Mouse (Mus musculus): ENCODE measurements around the gene Bzw2. TPM values are rescaled to one million over a fixed set of nuclear protein-coding genes. Genes with fewer than 3 reads are reported as not detected.

The Bzw2 gene
- polyA plus RNA-seq (2015; fragmentation: Nextera tagmentation; extraction: Ambion mirVana) = 75.7 and 82.1 TPM in 2 replicates

DNA sequence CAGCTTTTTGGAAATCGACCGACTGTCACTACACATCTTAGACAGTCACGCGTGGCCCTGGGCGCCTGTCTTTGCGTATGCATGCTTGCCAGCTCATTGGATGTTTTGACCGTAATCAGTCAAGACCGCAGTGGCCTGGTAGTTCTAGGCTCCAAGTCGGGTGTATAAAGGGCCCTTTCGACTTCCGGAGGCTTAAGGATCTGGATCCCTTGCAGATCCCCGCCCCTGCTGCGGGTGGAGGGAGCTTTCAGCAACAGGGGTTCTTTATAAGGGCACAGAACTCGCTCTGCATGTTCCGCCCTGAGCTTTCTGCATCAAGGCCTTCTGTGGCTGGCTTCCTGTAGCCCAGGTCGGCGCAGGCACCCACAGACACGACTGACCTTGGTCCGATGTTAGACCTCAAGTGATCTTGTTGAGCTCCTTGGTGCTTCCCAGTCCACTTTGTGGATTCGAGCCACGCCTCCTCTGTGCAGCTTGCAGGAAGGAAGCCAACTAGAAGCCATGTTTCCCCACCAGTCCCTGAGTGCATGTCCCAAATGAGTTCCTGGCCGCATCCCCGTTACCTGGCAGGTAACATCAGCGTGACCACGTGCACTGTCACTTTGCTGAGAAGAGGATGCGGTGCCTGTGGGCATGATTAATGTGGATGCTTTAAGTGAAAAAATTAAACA is at the start of gene Bzw2:
TSS of gene Bzw2 (minus strand) at position 443 of the 671 bp plus-strand sequence.

DNA sequence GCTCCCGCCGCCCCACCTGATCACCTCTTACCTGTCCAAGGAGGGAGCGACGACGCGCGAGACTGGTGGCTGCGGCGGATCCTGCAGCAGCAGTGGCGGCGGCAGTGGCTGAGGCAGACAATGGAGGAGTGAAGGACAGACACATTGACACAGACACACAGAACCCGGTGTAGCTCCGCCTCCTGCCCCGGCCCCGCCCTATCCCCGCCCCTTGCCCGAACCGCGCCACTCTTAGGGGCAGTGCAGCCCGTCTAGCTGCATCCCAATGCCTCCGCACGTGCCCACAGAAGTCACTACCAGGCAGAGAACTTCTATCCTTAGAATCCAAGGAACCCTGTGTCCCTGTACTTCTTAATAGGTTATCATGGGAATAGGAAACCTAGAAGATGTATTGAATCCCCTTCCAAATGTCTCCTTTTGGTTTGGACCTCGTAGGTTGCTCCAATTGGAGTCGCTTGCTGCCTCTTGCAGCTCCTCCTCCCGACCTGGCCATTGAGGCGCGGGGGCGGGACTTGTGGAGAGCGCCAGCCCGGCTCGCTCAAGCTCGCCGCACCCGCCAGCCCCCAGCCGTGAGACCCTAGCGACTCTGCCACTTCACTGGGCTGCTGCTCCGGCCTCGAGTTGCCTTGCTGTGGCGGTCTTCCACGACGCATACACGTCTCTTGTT is 1.1 kb downstream of the Bzw2 start, which contains the start of gene Ankmy2:
TSS of gene Ankmy2 (plus strand) at position 478 of the 667 bp plus-strand sequence.

DNA sequence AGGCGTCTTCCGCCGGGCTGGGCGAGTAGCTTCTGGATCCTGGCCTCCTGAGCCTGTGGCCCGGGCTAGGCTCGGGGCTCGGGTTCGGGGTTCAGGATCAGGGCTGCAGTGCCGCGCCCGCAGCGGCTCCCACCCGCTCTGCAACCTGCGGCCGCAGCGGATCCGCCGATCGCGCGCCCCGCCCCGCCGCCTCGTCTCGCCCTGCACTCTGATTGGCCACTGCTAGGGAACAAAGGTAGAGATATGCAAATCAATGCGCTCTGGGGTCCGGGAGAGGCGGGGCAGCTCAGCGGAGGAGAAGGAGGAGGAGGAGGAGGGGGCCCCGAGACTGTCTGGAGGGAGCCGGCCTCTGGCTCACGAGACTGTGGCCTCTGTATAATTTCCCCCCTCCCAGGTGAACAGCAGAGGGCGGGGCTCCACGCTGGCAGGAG is 115.5 kb downstream of the Bzw2 start, which contains the start of gene Tspan13:
TSS of gene Tspan13 (minus strand) at position 153 of the 431 bp plus-strand sequence.

Other genes starting within 250 kb of the Bzw2 start
- not detected in 2 replicates for gene Agr3, start 232.5 kb downstream of the Bzw2 start, polyA plus RNA-seq (2015; fragmentation: Nextera tagmentation; extraction: Ambion mirVana)
- 0.16 and 0.28 TPM in 2 replicates for gene Agr2, start 165.2 kb downstream of the Bzw2 start, polyA plus RNA-seq (2015; fragmentation: Nextera tagmentation; extraction: Ambion mirVana)
- 70.3 and 78.1 TPM in 2 replicates for gene Tspan13, start 115.6 kb downstream of the Bzw2 start, polyA plus RNA-seq (2015; fragmentation: Nextera tagmentation; extraction: Ambion mirVana)
- gene Ankmy2, start 966 bp downstream of the Bzw2 start, polyA plus RNA-seq (2015; fragmentation: Nextera tagmentation; extraction: Ambion mirVana) = 13.9 and 16.1 TPM in 2 replicates
- not detected in 2 replicates for gene Lrrc72, start 95.3 kb upstream of the Bzw2 start, polyA plus RNA-seq (2015; fragmentation: Nextera tagmentation; extraction: Ambion mirVana)
- gene Sostdc1, start 156.1 kb upstream of the Bzw2 start, polyA plus RNA-seq (2015; fragmentation: Nextera tagmentation; extraction: Ambion mirVana) = 0.72 and 0.73 TPM in 2 replicates
- gene Ispd, start 223.4 kb upstream of the Bzw2 start, polyA plus RNA-seq (2015; fragmentation: Nextera tagmentation; extraction: Ambion mirVana) = 3.5 and 3.7 TPM in 2 replicates
- 1.9 and 2.0 TPM in 2 replicates for gene D630036H23Rik, start 224.1 kb upstream of the Bzw2 start, polyA plus RNA-seq (2015; fragmentation: Nextera tagmentation; extraction: Ambion mirVana)

Measured in spleen, postnatal 0 days (tissue).